Mouse (Mus musculus) erythroblast, embryonic 14.5 days (primary cell): ENCODE data around the gene Prr3.

Source experiments
- GATA1 ChIP-seq: IDR thresholded peaks from 2 replicates; pipeline ENCODE4 v1.6.1; 2012; ENCODE audit warnings: low read length, inconsistent platforms, mixed read lengths
- TAL1 ChIP-seq: IDR thresholded peaks from 3 replicates; pipeline ENCODE4 v1.6.1; 2012; ENCODE audit warnings: low read length, inconsistent platforms, mixed read lengths

GRCm38 (mm10) chr17:35930627-35931026, 49.4 kb downstream of the Prr3 start:
- TF ChIP-seq TAL1: no peak
- TF ChIP-seq GATA1: no peak
